Mouse (Mus musculus): Measurements from ENCODE around the gene Stx5a.
A peak's percentile ranks its signal among the peaks of the same experiment; 100 is the strongest.

- TF ChIP-seq CTCF (IDR thresholded peaks at IDR 0.05; ENCODE audit: control insufficient read depth, insufficient read depth, insufficient read length) (no peak), USF1 (IDR thresholded peaks at IDR 0.05; ENCODE audit: low read depth) (peak; percentile 42), MYOG (IDR thresholded peaks at IDR 0.05; ENCODE audit: control insufficient read depth, extremely low read depth, insufficient read length) (no peak), MAX (IDR thresholded peaks at IDR 0.05) (no peak), CEBPB (IDR thresholded peaks at IDR 0.05; ENCODE audit: low read depth) (no peak), MYOD1 (IDR thresholded peaks at IDR 0.05; ENCODE audit: control insufficient read depth, insufficient read length, low read depth) (no peak)
These were observed 19.2 kb upstream of the Stx5a start for GRCm38 (mm10) chr19:8722021-8722420.
